Mouse (Mus musculus) CH12.LX (cell line): ENCODE measurements at regions not wholly inside any gene's neighbourhood (a gene's known extent, or its start where the extent isn't known, plus 50 kb on each side); places are given as distances from the start of the nearest gene placed in this dataset.

Source experiments
- DNase-seq: peaks from one replicate; pipeline ENCODE4 v3.0.0-alpha.2; 2013; ENCODE audit errors: extremely low read depth
- H3K27ac ChIP-seq: 2 replicates; pipeline ENCODE4 v1.5.1; 2012; ENCODE audit warnings: low read depth, mild to moderate bottlenecking, control low read depth, moderate library complexity; ENCODE audit not compliant: insufficient read depth
- H3K27me3 ChIP-seq: replicated peaks from 2 replicates; pipeline ENCODE3; 2012; ENCODE audit warnings: inconsistent platforms
- H3K36me3 ChIP-seq, 2 experiments: replicated peaks in 1 of 2; 2 replicates each; pipeline versions ENCODE3 to v1.6.1; 2012; ENCODE audit warnings: inconsistent platforms in 1 of 2, low read length in 1 of 2, mild to moderate bottlenecking in 1 of 2, mixed read lengths in 1 of 2, moderate library complexity in 1 of 2; ENCODE audit not compliant: control insufficient read depth in 1 of 2, insufficient read depth in 1 of 2
- H3K4me1 ChIP-seq, 2 experiments: 2 replicates each; pipeline ENCODE4 v1.6.1; 2012; ENCODE audit warnings: inconsistent platforms in 1 of 2, moderate library complexity in 1 of 2; ENCODE audit not compliant: insufficient read depth in 2 of 2, control insufficient read depth in 1 of 2
- H3K4me2 ChIP-seq: 2 replicates; pipeline ENCODE4 v1.6.1; 2012; ENCODE audit warnings: low read depth, mild to moderate bottlenecking, control low read depth; ENCODE audit not compliant: poor library complexity, insufficient read depth, severe bottlenecking
- H3K4me3 ChIP-seq, 3 experiments: fragments of 150-350 bp in 1 of 3; sonication (generic) in 1 of 3; replicated peaks in 1 of 3; 2 replicates each; pipeline versions ENCODE3 to v1.5.1; 2011 to 2012; ENCODE audit warnings: low read depth in 2 of 3, low read length in 2 of 3, mild to moderate bottlenecking in 2 of 3, moderate library complexity in 2 of 3, control low read depth in 1 of 3, improper control_type of control experiment in 1 of 3, inconsistent platforms in 1 of 3, mixed read lengths in 1 of 3; ENCODE audit not compliant: poor library complexity in 1 of 3
- H3K79me2 ChIP-seq: replicated peaks from 2 replicates; pipeline ENCODE4 v1.6.1; 2012; ENCODE audit warnings: mild to moderate bottlenecking, moderate library complexity; ENCODE audit not compliant: control insufficient read depth, poor library complexity, insufficient read depth, severe bottlenecking; ENCODE audit errors: extremely low read depth
- H3K9ac ChIP-seq: 2 replicates; pipeline ENCODE4 v1.6.1; 2012; ENCODE audit warnings: low read depth, mild to moderate bottlenecking, control low read depth, moderate library complexity; ENCODE audit not compliant: insufficient read depth
- H3K9me3 ChIP-seq: replicated peaks from 2 replicates; pipeline ENCODE3; 2012; ENCODE audit warnings: low read length, inconsistent platforms, mixed read lengths
- CHD1 ChIP-seq: IDR thresholded peaks from 2 replicates; pipeline ENCODE4 v1.6.1; 2012; ENCODE audit warnings: low read depth, low read length, improper control_type of control experiment, inconsistent platforms
- CHD2 ChIP-seq: IDR thresholded peaks from 2 replicates; pipeline ENCODE4 v1.6.1; 2011; ENCODE audit warnings: low read length, improper control_type of control experiment
- CTCF ChIP-seq, 2 experiments: IDR thresholded peaks in 1 of 2; conservative IDR thresholded peaks in 1 of 2; 2 replicates each; pipeline ENCODE4 v1.5.1; 2011 to 2012; ENCODE audit warnings: low read depth in 2 of 2, low read length in 2 of 2, improper control_type of control experiment in 1 of 2, inconsistent platforms in 1 of 2, mild to moderate bottlenecking in 1 of 2, moderate library complexity in 1 of 2
- EP300 ChIP-seq: IDR thresholded peaks from 2 replicates; pipeline ENCODE4 v1.6.1; 2011; ENCODE audit warnings: low read length, improper control_type of control experiment
- ETS1 ChIP-seq: conservative IDR thresholded peaks from 2 replicates; pipeline ENCODE4 v1.6.1; 2012; ENCODE audit warnings: low read depth, mild to moderate bottlenecking, inconsistent platforms, low read length, improper control_type of control experiment, moderate library complexity
- HCFC1 ChIP-seq: IDR thresholded peaks from 2 replicates; pipeline ENCODE4 v1.6.1; 2012; ENCODE audit warnings: low read depth, mild to moderate bottlenecking, inconsistent platforms, low read length, improper control_type of control experiment
- IRF4 ChIP-seq: IDR thresholded peaks from 2 replicates; pipeline ENCODE4 v1.6.1; 2014; ENCODE audit warnings: low read depth, mild to moderate bottlenecking, inconsistent platforms, low read length, improper control_type of control experiment
- JUN ChIP-seq: IDR thresholded peaks from 2 replicates; pipeline ENCODE4 v1.6.1; 2011; ENCODE audit warnings: low read depth, mild to moderate bottlenecking, low read length, improper control_type of control experiment, moderate library complexity; ENCODE audit not compliant: insufficient read depth
- MAX ChIP-seq: IDR thresholded peaks from 2 replicates; pipeline ENCODE4 v1.6.1; 2011; ENCODE audit warnings: low read length, improper control_type of control experiment
- MAZ ChIP-seq: IDR thresholded peaks from 2 replicates; pipeline ENCODE4 v1.6.1; 2012; ENCODE audit warnings: low read depth, mild to moderate bottlenecking, inconsistent platforms, low read length, improper control_type of control experiment, moderate library complexity
- MEF2A ChIP-seq: IDR thresholded peaks from 2 replicates; pipeline ENCODE4 v1.6.1; 2014; ENCODE audit warnings: low read depth, mild to moderate bottlenecking, inconsistent platforms, low read length, improper control_type of control experiment, borderline replicate concordance
- MXI1 ChIP-seq: IDR thresholded peaks from 2 replicates; pipeline ENCODE4 v1.6.1; 2011; ENCODE audit warnings: mild to moderate bottlenecking, low read depth, low read length, improper control_type of control experiment
- MYC ChIP-seq: IDR thresholded peaks from 2 replicates; pipeline ENCODE4 v1.6.1; 2011; ENCODE audit warnings: low read depth, mild to moderate bottlenecking, improper control_type of control experiment, low read length
- NELFE ChIP-seq: IDR thresholded peaks from 2 replicates; pipeline ENCODE4 v1.6.1; 2011; ENCODE audit warnings: low read depth, low read length, improper control_type of control experiment
- NRF1 ChIP-seq: IDR thresholded peaks from 2 replicates; pipeline ENCODE4 v1.6.1; 2014; ENCODE audit warnings: low read depth, mild to moderate bottlenecking, inconsistent platforms, low read length, improper control_type of control experiment, moderate library complexity
- PAX5 ChIP-seq: IDR thresholded peaks from 2 replicates; pipeline ENCODE4 v1.6.1; 2012; ENCODE audit warnings: low read length, inconsistent platforms, mixed read lengths
- POLR2A ChIP-seq: IDR thresholded peaks from 2 replicates; pipeline ENCODE4 v1.6.1; 2011; ENCODE audit warnings: low read depth, mild to moderate bottlenecking, improper control_type of control experiment, low read length
- POLR2AphosphoS2 ChIP-seq: IDR thresholded peaks from 2 replicates; pipeline ENCODE4 v1.6.1; 2011; ENCODE audit warnings: low read depth, low read length, improper control_type of control experiment
- RAD21 ChIP-seq: IDR thresholded peaks from 2 replicates; pipeline ENCODE4 v1.6.1; 2011; ENCODE audit warnings: low read depth, mild to moderate bottlenecking, low read length, improper control_type of control experiment, moderate library complexity
- SIN3A ChIP-seq: IDR thresholded peaks from 2 replicates; pipeline ENCODE4 v1.6.1; 2012; ENCODE audit warnings: low read length, improper control_type of control experiment, inconsistent platforms
- TCF12 ChIP-seq: IDR thresholded peaks from 2 replicates; pipeline ENCODE4 v1.6.1; 2014; ENCODE audit warnings: low read depth, mild to moderate bottlenecking, inconsistent platforms, low read length, improper control_type of control experiment
- UBTF ChIP-seq: IDR thresholded peaks from 2 replicates; pipeline ENCODE4 v1.6.1; 2012; ENCODE audit warnings: low read depth, mild to moderate bottlenecking, inconsistent platforms, low read length, improper control_type of control experiment, moderate library complexity
- USF1 ChIP-seq: IDR thresholded peaks from 2 replicates; pipeline ENCODE4 v1.6.1; 2014; ENCODE audit warnings: low read depth, mild to moderate bottlenecking, inconsistent platforms, low read length, improper control_type of control experiment
- ZKSCAN1 ChIP-seq: IDR thresholded peaks from 2 replicates; pipeline ENCODE4 v1.6.1; 2012; ENCODE audit warnings: low read depth, inconsistent platforms, low read length, improper control_type of control experiment, borderline replicate concordance
- dilution Hi-C: fragments of 300-500 bp; cut with MboI; formaldehyde crosslinking; loops from 2 replicates; pipeline ENCODE4 v1.14.3; 2020; ENCODE audit warnings: low sequenced_read_pairs; ENCODE audit not compliant: extremely low pct_unique_long_range_greater_than_20kb, extremely low pct_ligation_motif_present
- in situ Hi-C: fragments of 300-500 bp; cut with MboI; formaldehyde crosslinking; loops from 3 replicates; pipeline ENCODE4 v1.14.3; 2019; ENCODE audit warnings: low sequenced_read_pairs, low pct_ligation_motif_present, low pct_unique_long_range_greater_than_20kb, mixed read lengths

DNA sequence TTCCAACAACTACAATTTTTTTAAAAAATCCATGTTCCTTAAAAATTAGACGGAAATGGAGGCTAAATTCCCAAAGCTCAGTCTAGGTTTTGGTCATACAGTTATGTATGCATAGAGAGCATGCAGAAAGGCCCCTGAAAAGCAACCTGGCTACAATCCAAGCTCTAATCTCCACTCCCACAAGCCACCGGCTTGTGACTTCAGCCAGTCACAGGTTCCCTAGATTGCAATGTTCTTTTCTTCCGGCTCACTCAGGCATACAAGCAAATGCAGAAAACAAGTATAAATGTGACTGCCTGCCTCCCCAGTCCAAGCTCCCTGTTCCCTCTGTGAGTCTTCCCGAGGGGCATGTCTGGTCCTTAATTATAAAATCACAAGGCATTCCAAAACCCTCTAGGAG, 171.2 kb upstream of the Pou3f3 start:
- no peak overlapping the region for H3K27ac ChIP-seq
- DNase-seq, result no peak
- dilution Hi-C loops, result no loop called here
- peaks cover 54% of the 10 kb centered on the region for H3K9me3 ChIP-seq
- H3K27me3 ChIP-seq, result no peaks in the 10 kb centered on the region
- H3K4me1 ChIP-seq, result no peaks in the 10 kb centered on the region
- H3K36me3 ChIP-seq, result no peaks in the 10 kb centered on the region
- no peak overlapping the region for H3K4me2 ChIP-seq
- H3K79me2 ChIP-seq, result no peaks in the 10 kb centered on the region
- in situ Hi-C loops, result no loop called here
- no peak overlapping the region for H3K9ac ChIP-seq
- H3K4me3 ChIP-seq, result no peak overlapping the region
- TF ChIP-seq MAX (no peak), ETS1 (no peak), MXI1 (no peak), HCFC1 (no peak), ZKSCAN1 (no peak), UBTF (no peak), CHD1 (no peak), JUN (no peak), NRF1 (no peak), TCF12 (no peak), MYC (no peak), CHD2 (no peak), PAX5 (no peak), USF1 (no peak), POLR2AphosphoS2 (no peak), MEF2A (no peak), RAD21 (no peak), SIN3A (no peak), POLR2A (no peak)
- TF ChIP-seq, all 38 proteins: peak for 0

DNA sequence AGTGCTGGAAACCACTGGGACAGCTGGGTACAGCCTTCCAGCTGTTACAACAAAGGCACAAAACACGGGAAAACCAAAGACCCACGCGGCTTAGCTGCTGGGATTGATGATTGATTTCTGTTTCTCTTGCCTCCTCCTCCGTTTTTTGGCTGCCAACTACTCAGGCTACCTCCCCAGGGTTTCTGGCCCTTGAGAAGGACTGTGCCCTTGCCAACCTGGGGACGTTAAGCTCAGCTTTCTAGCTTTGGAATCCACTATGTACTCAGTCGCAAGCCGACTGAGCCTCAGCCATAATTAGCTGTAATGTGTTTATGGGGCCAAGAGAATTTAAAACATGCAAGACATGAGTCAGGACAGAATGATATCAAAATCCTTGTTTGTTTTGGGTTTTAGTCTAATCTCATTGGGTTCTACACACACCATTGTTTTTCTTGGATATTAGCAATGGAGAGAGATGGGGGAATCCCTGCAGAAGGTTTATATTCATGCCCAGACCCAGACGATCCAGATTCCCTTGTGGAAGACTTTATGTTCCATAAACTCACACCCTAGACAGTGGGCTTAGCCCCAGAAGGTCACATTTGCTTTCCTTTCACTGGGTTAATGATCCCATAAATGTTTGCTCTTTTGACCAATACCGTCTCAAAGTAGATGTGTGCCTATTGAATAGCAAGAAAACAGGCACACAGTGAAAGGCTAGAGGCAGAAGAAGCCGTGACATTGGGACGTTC, 167.7 kb upstream of the Pou3f3 start:
- no peak overlapping the region for H3K9ac ChIP-seq
- no peaks in the 10 kb centered on the region for H3K27me3 ChIP-seq
- DNase-seq, result no peak
- no peak overlapping the region for H3K27ac ChIP-seq
- no peak overlapping the region for H3K4me3 ChIP-seq
- in situ Hi-C loops, result no loop called here
- H3K79me2 ChIP-seq, result no peaks in the 10 kb centered on the region
- dilution Hi-C loops, result no loop called here
- H3K9me3 ChIP-seq, result peaks cover 57% of the 10 kb centered on the region
- no peaks in the 10 kb centered on the region for H3K4me1 ChIP-seq
- no peak for TF ChIP-seq JUN
- no peak for TF ChIP-seq SIN3A
- no peak for TF ChIP-seq NELFE
- no peak for TF ChIP-seq MAX
- no peak for TF ChIP-seq IRF4
- TF ChIP-seq MAZ, result no peak
- TF ChIP-seq ETS1, result no peak
- TF ChIP-seq RAD21, result no peak
- no peak for TF ChIP-seq CTCF (conservative IDR thresholded peaks at IDR 0.05 in 1 of 2, IDR thresholded peaks at IDR 0.05 in 1 of 2; ENCODE audit: low read depth in 2 of 2, low read length in 2 of 2)
- TF ChIP-seq EP300, result no peak
- TF ChIP-seq CHD1, result no peak
- H3K36me3 ChIP-seq, result no peaks in the 10 kb centered on the region
- no peak overlapping the region for H3K4me2 ChIP-seq
